Mouse (Mus musculus) neural tube, embryonic 12.5 days (tissue): ENCODE data around the gene Cts7. TPM values are rescaled to one million over a fixed set of nuclear protein-coding genes. Genes with fewer than 3 reads are reported as not detected.

ENCODE experiments used
- ATAC-seq: fragments of 200-750 bp; cut with Nextera tagmentation; 2 replicates; pipeline ENCODE4 v1.8.0; 2017; ENCODE audit warnings: low read depth, mild to moderate bottlenecking, moderate TSS enrichment, moderate library complexity; ENCODE audit not compliant: low FRiP score
- H3K27ac ChIP-seq: fragments of 300-500 bp; sonication (generic); 2 replicates; pipeline ENCODE4 v1.5.1; 2016
- H3K27me3 ChIP-seq: fragments of 300-500 bp; sonication (generic); replicated peaks from 2 replicates; pipeline ENCODE4 v1.6.1; 2016; ENCODE audit warnings: mild to moderate bottlenecking
- H3K36me3 ChIP-seq: fragments of 300-500 bp; sonication (generic); 2 replicates; pipeline ENCODE4 v1.6.1; 2016; ENCODE audit warnings: mild to moderate bottlenecking
- H3K4me1 ChIP-seq: fragments of 300-500 bp; sonication (generic); 2 replicates; pipeline ENCODE4 v1.6.1; 2016
- H3K4me2 ChIP-seq: fragments of 300-500 bp; sonication (generic); replicated peaks from 2 replicates; pipeline ENCODE4 v1.6.1; 2016; ENCODE audit warnings: mild to moderate bottlenecking
- H3K4me3 ChIP-seq: fragments of 300-500 bp; sonication (generic); 2 replicates; pipeline ENCODE4 v1.5.1; 2016
- H3K9ac ChIP-seq: fragments of 300-500 bp; sonication (generic); 2 replicates; pipeline ENCODE4 v1.6.1; 2016; ENCODE audit warnings: mild to moderate bottlenecking
- H3K9me3 ChIP-seq: fragments of 300-500 bp; sonication (generic); 2 replicates; pipeline ENCODE4 v1.6.1; 2016; ENCODE audit warnings: mild to moderate bottlenecking
- microRNA-seq: library from miRNA; unstranded; fragments of <30 nt; microRNA quantifications from one replicate; pipeline ENCODE4, GENCODE M21; 2017
- polyA plus RNA-seq: library from polyadenylated mRNA; unstranded; fragments of >200 nt; fragmentation: Nextera tagmentation; extraction: Ambion mirVana; gene quantifications from 2 replicates; pipeline ENCODE4 v1.2.1, GENCODE M21; 2016

Gene Cts7
- not detected in 2 replicates for polyA plus RNA-seq

- H3K9ac ChIP-seq = no peak within 1 kb of the TSS
- H3K27me3 ChIP-seq = no peaks in the 10 kb centered on the region
- ATAC-seq = no peak
- H3K27ac ChIP-seq = no peak within 1 kb of the TSS
- no peaks in the 10 kb centered on the region for H3K4me1 ChIP-seq
- no peaks in the 10 kb centered on the region for H3K36me3 ChIP-seq
- H3K9me3 ChIP-seq = peaks cover 38% of the 10 kb centered on the region
- H3K4me2 ChIP-seq = no peak within 1 kb of the TSS
- no peak within 1 kb of the TSS for H3K4me3 ChIP-seq
These were observed at the start of gene Cts7 for GRCm38 (mm10) chr13:61358097-61358496. Gene Cts7 (minus strand): TSS chr13:61358197.

Small RNAs within 50 kb of the gene (microRNA-seq; reads per million reads assigned to microRNA genes)
- not detected for gene Gm27704

Other genes with a start within 250 kb of the Cts7 start
- gene Ctsr, start 193.9 kb downstream of the Cts7 start, polyA plus RNA-seq = not detected in 2 replicates
- not detected in 2 replicates for gene Cts6, start 154.8 kb downstream of the Cts7 start, polyA plus RNA-seq
- not detected in 2 replicates for gene Cts8, start 102.8 kb downstream of the Cts7 start, polyA plus RNA-seq
- not detected in 2 replicates for gene Gm49398, start 69.4 kb downstream of the Cts7 start, polyA plus RNA-seq
- gene Ctsm, start 183.6 kb upstream of the Cts7 start, polyA plus RNA-seq = not detected in 2 replicates
- gene Gm49352, start 210.0 kb upstream of the Cts7 start, polyA plus RNA-seq = not detected in 2 replicates
- not detected in 2 replicates for gene Cts3, start 211.9 kb upstream of the Cts7 start, polyA plus RNA-seq